Mouse (Mus musculus) c-Kit-positive CD71-positive TER-119-negative erythroid progenitor cells, embryonic 14.5 days (primary cell): ENCODE results near the gene Ncr1.
"Not testable (repeated sequence)": the region's sequence is repeated elsewhere in the genome, so short reads cannot be mapped to it uniquely, and the experiment has no call there.

Experiments used
- DNase-seq: peaks from one replicate; pipeline ENCODE4 v3.0.0-alpha.2; 2013; ENCODE audit warnings: low read depth

Gene Ncr1

DNA sequence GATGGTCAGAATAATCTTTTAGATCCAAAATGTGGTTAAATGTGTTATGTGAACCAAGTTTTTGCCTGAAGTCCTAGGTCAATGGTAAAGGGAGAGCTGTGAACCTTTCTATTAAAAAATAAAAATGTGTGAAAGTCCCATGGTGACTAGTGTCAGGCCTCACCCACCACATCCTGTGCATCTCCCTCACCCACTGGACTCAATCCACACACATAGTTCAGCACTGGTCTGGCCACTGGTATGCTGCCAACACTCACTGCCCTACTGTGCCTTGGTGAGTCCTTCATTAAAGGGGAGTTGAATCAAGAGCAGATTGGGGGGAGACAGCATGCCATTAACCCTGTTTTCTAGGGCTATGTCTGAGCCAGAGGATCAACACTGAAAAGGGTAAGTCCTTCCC, at the start of gene Ncr1:
TSS of gene Ncr1 (plus strand) at position 216 of the 400 bp plus-strand sequence.
- no peak for DNase-seq

DNA sequence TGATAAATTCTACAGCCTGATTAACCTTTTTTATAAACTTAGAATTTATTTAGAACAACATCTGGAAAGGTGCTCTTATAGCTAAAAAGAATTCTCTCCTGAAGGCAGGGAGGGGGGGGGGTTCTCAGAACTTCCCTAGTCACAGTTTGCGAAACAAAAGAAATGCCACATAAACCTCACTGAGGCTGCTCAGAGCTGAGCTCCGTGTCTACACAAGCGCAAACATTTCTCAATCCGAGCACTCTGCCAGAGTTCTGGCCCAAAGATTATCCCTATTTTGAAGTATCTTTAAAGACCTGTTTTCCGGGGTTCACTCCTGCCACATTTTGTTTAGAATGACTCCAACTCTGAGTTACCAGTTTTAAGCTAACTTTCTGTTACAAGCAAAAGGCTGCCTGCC, 44.9 kb upstream of the Ncr1 start:
- no peak for DNase-seq

DNA sequence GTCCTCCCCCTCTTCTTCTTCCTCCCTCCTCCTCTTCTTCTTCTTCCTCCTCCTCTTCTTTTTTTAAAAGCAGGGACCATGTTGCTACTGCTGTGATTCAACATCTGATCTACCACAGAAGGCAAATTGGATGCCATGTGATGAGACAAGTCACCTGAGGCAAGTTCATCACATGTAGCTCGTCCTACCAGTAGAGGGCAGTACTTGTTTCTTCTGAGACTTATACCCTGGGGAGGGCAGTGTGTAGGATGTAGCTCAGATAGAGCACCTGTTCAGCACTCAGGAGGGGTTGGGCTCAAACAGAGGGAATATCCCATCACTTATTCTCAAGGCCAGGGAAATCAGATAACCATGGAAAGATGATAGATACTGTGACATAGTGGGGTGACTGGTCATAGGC, 40.3 kb upstream of the Ncr1 start:
- peak; percentile 5 for DNase-seq

DNA sequence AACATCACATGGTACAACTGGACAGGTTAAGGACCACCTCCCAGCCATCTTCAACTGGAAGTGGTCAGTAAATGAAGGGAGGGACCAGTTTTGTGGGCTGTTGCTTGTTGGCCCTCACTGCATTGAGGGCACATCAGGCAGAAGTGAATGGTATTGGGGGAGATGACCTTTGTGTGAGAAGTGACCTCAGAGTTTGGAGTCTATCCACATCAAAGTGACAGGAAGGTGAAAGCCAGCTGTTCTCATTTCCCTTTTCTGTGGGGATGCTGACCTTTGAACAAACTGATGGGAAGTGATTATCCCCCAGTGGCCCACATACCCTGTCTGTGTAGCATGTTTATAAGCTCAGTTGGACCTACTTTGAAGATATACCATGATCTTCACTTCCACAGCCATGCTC, 37.4 kb upstream of the Ncr1 start:
- DNase-seq, result no peak

DNA sequence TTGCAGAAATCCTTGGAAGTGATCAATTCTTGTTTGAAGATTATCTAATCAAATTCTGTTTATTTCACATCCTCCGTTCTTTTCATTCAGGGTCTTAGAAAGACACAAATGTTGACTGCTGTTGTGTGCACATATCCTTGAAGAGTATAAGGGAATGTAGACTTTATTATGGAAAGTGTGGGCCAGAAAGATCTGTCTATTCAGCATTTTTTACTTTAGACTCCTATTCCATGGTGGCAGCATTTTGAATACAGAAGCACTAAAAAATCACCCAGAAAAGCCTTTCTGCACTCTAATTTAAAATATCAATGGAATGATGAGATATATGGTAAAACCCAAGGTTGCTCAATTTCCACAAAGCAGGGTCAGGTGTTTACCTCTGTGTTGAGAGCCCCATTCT, 34.1 kb upstream of the Ncr1 start:
- DNase-seq, result no peak

DNA sequence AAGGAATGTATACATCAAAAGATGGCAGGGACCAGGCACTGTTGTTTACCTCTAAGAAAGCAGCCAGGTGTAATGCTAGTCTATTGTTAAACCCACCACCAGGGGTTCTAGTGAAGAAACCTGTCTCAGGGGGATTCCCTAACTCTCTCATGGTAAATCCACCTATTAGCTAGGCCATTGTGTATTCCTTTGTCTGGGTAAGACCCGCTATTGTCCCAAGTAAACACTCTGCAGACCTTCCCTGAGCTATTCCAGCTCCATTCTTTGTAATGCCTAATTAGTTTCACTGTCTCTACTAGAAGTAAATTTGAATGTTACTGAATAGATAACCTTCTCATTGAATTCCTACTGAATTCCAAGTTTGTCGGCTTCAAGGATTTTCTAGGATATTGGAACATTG, 24.4 kb upstream of the Ncr1 start:
- not testable (repeated sequence) for DNase-seq

DNA sequence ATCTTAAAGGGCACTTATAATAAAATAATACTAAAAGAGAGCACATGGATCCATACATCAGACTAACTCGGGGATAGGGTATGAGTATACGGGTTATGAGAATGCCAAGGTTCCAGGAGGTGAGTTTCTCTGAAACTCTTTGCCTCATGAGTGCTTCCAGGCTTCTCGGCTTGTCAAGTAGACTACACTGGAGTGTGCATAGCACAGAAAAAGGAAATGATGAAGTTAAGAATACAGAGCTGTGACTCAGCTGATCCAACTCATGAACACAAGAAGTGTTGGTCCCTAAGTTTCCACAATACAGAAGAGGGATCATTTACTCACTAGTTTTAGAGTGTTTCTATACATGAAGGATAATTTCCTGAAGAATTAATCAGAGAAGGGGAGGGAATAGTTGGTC, 24.0 kb upstream of the Ncr1 start:
- DNase-seq, result not testable (repeated sequence)

DNA sequence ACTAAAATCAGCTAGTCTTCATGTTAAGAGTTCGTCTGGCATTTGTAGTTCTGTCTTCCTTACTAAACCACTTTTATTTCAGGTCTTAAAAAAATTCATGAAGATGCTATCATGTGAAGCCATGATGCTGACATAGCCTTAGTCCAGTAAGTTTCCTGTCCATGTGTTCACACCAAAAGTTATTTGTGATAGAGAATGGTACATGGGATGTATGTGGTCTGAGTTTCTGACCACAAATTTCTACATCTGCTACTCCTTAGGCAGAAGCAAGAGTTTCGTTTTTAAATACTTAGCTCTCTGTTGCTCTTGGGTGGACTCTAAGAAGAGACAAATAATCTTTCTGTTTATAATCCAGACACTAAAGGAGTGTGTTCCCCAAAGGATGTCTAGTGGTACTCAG, 14.2 kb upstream of the Ncr1 start:
- no peak for DNase-seq

DNA sequence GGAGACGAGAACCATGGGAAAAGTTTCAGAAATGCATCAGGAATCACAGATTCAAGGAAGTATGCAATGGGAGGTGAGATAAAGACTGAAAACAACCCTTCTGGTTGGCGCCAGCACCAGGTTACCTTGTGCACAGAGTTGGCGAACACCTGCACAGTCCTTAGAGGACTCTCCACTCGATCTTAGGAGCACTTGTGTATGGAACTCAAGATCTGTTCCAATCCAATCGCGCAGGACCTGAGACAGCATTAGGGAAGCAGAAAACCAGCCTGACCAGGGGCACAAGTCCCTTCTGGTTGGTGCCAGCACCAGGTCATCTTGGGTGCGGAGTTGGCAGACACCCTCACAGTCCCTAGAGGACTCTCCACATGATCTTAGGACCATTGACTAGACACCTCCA, 36.0 kb downstream of the Ncr1 start:
- no peak for DNase-seq
